ENCODE assay signal across 28 mouse cellular contexts in the genomic region with DNA sequence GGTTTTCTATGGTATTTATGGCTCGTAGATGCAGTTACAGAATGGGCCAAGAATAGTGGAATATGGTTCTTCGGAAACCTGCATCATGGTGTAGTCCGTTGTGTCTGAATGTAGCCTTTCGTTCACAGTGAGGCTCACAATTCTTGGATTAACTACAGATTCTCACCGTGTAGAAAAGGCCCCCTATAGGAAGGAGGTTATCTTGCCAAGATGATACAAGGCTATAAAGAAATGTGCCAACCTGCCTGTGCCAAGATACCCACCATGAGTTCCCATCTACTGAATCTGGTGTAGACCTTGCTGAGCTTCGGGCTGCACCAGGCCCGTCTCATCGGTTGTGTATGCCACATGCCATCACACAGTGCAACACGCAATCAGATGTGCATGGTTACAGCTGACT.
"Had no signal": no experiment of that assay in that cellular context is flagged by ENCODE, and none has a peak within 500 bp of the region (broad histone marks: within the 10 kb centered on the region; RNA-seq: fewer than 3 reads in every experiment).

No protein-coding gene starts in this region.

- DNase-seq: left cerebral cortex, postnatal 4 days; liver; liver, embryonic 13.5 days; liver, postnatal 0 days; lung, adult 18-20 months; lung, adult 2 months; lung, embryonic 14.5 days; lung, postnatal 10 days; lung, postnatal 14 days; lung, postnatal 36 days; lung, postnatal 4 days; midbrain, embryonic 14.5 days had no signal

- H3K27me3 ChIP-seq: limb, embryonic 12.5 days; limb, embryonic 13.5 days; limb, embryonic 15.5 days; liver, embryonic 12.5 days; liver, embryonic 13.5 days; liver, embryonic 15.5 days; lung, embryonic 15.5 days; megakaryocyte, embryonic 14.5 days had no signal

- H3K4me1 ChIP-seq: limb, embryonic 12.5 days; limb, embryonic 13.5 days; limb, embryonic 15.5 days; liver, embryonic 12.5 days; liver, embryonic 13.5 days; liver, embryonic 15.5 days; lung, embryonic 15.5 days; megakaryocyte, embryonic 14.5 days had no signal

- H3K4me3 ChIP-seq: limb, embryonic 10.5 days; limb, embryonic 12.5 days; limb, embryonic 13.5 days; limb, embryonic 15.5 days; liver, embryonic 12.5 days; liver, embryonic 13.5 days; liver, embryonic 15.5 days; lung, embryonic 15.5 days; megakaryocyte, embryonic 14.5 days; midbrain, embryonic 10.5 days; midbrain, embryonic 12.5 days; midbrain, embryonic 13.5 days; midbrain, embryonic 15.5 days; myocyte; neural tube, embryonic 12.5 days had no signal

- H3K27ac ChIP-seq: limb, embryonic 10.5 days; limb, embryonic 12.5 days; limb, embryonic 13.5 days; limb, embryonic 15.5 days; liver, embryonic 12.5 days; liver, embryonic 13.5 days; liver, embryonic 14.5 days; liver, embryonic 15.5 days; lung, embryonic 15.5 days; macrophage; midbrain, embryonic 10.5 days; midbrain, embryonic 12.5 days; midbrain, embryonic 13.5 days; midbrain, embryonic 15.5 days; neural tube, embryonic 12.5 days had no signal
